In the genomic region with DNA sequence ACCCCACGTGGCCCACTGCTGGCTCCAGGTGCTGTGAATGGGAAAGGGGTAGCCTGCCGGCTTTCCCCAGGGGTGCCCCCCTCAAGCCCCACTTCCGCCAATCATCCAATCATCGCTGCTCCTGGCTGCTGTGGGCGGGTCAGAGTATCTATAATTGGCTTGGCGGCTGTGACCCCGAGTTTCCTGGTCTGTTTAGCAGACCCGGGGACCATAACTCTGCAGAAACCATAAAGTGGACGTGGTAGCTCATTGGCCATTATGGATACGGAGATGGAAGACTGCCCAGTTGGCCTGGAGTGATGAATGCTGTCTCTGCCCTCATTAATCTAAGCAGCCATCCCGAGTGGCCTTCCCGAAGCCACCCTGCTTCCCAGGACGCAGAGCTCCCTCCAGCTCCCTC, we compare ENCODE assay signal across 18 mouse cellular contexts. TPM values are rescaled to one million over a fixed set of nuclear protein-coding genes. Genes with fewer than 3 reads are reported as not detected.
DNase-seq lines count a peak whose midpoint lies in the region; ATAC-seq and TF ChIP-seq lines count a peak whose summit lies in the region.
"Had no signal": no experiment of that assay in that cellular context is flagged by ENCODE, and none has a peak within 500 bp of the region (broad histone marks: within the 10 kb centered on the region; RNA-seq: fewer than 3 reads in every experiment).

No protein-coding gene starts in this region.

- DNase-seq in adrenal gland, postnatal 10 days = peak; percentile 58
- DNase-seq in adrenal gland, postnatal 4 days (ENCODE audit: low spot score in 2 of 2) = no peak
- no peak for DNase-seq in kidney, adult 18-20 months
- DNase-seq in hindbrain, postnatal 0 days (ENCODE audit: low spot score) = no peak
- no peak for DNase-seq in spleen, postnatal 4 days (ENCODE audit: low spot score in 2 of 2)
- DNase-seq: cerebellum, adult 11-12 months; left cerebral cortex, postnatal 4 days; liver, embryonic 13.5 days; lung, postnatal 10 days; retina, postnatal 1 day; thymus, postnatal 25 days had no signal

- TF ChIP-seq CTCF in ES-Bruce4 (IDR thresholded peaks at IDR 0.05; ENCODE audit: low read depth, low read length) = no peak
- TF ChIP-seq CTCF in hindbrain, postnatal 0 days (IDR thresholded peaks at IDR 0.05; ENCODE audit: low read depth) = no peak

- H3K9ac ChIP-seq in kidney, embryonic 16.5 days (replicated peaks; ENCODE audit: low read length) = no peak overlapping the region
- no peak overlapping the region for H3K9ac ChIP-seq in ES-Bruce4 (ENCODE audit: low read depth, poor library complexity, severe bottlenecking)
- no peak overlapping the region for H3K9ac ChIP-seq in hindbrain, postnatal 0 days (replicated peaks; ENCODE audit: low read length)
- H3K9ac ChIP-seq in liver, embryonic 12.5 days = no peak overlapping the region
- H3K9ac ChIP-seq: embryonic facial prominence, embryonic 15.5 days; heart, embryonic 12.5 days; liver, embryonic 13.5 days had no signal

- 0 out of 2 replicates have a peak, but pooled peaks have one; percentile 40 for ATAC-seq in kidney, embryonic 16.5 days (ENCODE audit: low FRiP score, low TSS enrichment)
- peak; percentile 64; the same call in 1 of the 2 replicates for ATAC-seq in hindbrain, postnatal 0 days
- no peak for ATAC-seq in liver, embryonic 12.5 days
- ATAC-seq: forebrain, embryonic 14.5 days had no signal

- H3K4me2 ChIP-seq in kidney, embryonic 16.5 days (replicated peaks; ENCODE audit: low read depth, low read length) = no peak overlapping the region
- H3K4me2 ChIP-seq in hindbrain, postnatal 0 days (ENCODE audit: low read depth, low read length) = no peak overlapping the region
- H3K4me2 ChIP-seq in liver, embryonic 12.5 days = no peak overlapping the region
- H3K4me2 ChIP-seq: embryonic facial prominence, embryonic 15.5 days; heart, embryonic 12.5 days; liver, embryonic 13.5 days had no signal

- no peak for TF ChIP-seq EP300 in ES-Bruce4 (IDR thresholded peaks at IDR 0.05; ENCODE audit: insufficient read depth, low read depth, low read length)

- 0 out of 2 replicates have a peak, but pooled peaks cover 3% of the 10 kb centered on the region for H3K36me3 ChIP-seq in kidney, embryonic 16.5 days (ENCODE audit: insufficient read depth, low read length)
- no peaks in the 10 kb centered on the region for H3K36me3 ChIP-seq in ES-Bruce4 (ENCODE audit: control insufficient read depth, insufficient read depth, low read length, poor library complexity, severe bottlenecking)
- H3K36me3 ChIP-seq in hindbrain, postnatal 0 days (ENCODE audit: insufficient read depth, low read length) = no peaks in the 10 kb centered on the region
- peaks cover 97% of the 10 kb centered on the region for H3K36me3 ChIP-seq in liver, embryonic 12.5 days

- no peaks in the 10 kb centered on the region for H3K9me3 ChIP-seq in kidney, embryonic 16.5 days (ENCODE audit: low read length)
- no peaks in the 10 kb centered on the region for H3K9me3 ChIP-seq in ES-Bruce4 (replicated peaks; ENCODE audit: control insufficient read depth, insufficient read depth, low read length, poor library complexity, severe bottlenecking)
- H3K9me3 ChIP-seq in hindbrain, postnatal 0 days (ENCODE audit: low read length) = no peaks in the 10 kb centered on the region
- no peaks in the 10 kb centered on the region for H3K9me3 ChIP-seq in liver, embryonic 12.5 days (replicated peaks)
- H3K9me3 ChIP-seq: embryonic facial prominence, embryonic 15.5 days; heart, embryonic 12.5 days; liver, embryonic 13.5 days had no signal

- H3K4me1 ChIP-seq in kidney, embryonic 16.5 days (ENCODE audit: insufficient read depth, low read length) = peaks cover 7% of the 10 kb centered on the region; the same call in 1 of the 2 replicates
- H3K4me1 ChIP-seq in ES-Bruce4 (ENCODE audit: control insufficient read depth, insufficient read depth, low read length) = no peaks in the 10 kb centered on the region
- H3K4me1 ChIP-seq in hindbrain, postnatal 0 days (ENCODE audit: insufficient read depth, low read length) = no peaks in the 10 kb centered on the region
- peaks cover 10% of the 10 kb centered on the region for H3K4me1 ChIP-seq in liver, embryonic 12.5 days
- H3K4me1 ChIP-seq: embryonic facial prominence, embryonic 15.5 days; heart, embryonic 12.5 days had no signal

- H3K27me3 ChIP-seq in kidney, embryonic 16.5 days (ENCODE audit: insufficient read depth, low read length) = no peaks in the 10 kb centered on the region
- H3K27me3 ChIP-seq in ES-Bruce4 (ENCODE audit: control insufficient read depth, insufficient read depth, low read length, poor library complexity, severe bottlenecking) = no peaks in the 10 kb centered on the region
- H3K27me3 ChIP-seq in hindbrain, postnatal 0 days (ENCODE audit: insufficient read depth, low read length) = no peaks in the 10 kb centered on the region
- no peaks in the 10 kb centered on the region for H3K27me3 ChIP-seq in liver, embryonic 12.5 days (replicated peaks)
- H3K27me3 ChIP-seq: embryonic facial prominence, embryonic 15.5 days; heart, embryonic 12.5 days; liver, embryonic 13.5 days had no signal

- WGBS in kidney, embryonic 16.5 days = 30% methylated on average over 13 of the region's 13 CpGs
- 40% methylated on average over 13 of the region's 13 CpGs for WGBS in hindbrain, postnatal 0 days
- 76% methylated on average over 13 of the region's 13 CpGs for WGBS in liver, embryonic 12.5 days (ENCODE audit: insufficient replicate concordance)

- H3K27ac ChIP-seq in kidney, embryonic 16.5 days (ENCODE audit: low read length) = no peak overlapping the region
- H3K27ac ChIP-seq in ES-Bruce4 (ENCODE audit: insufficient read depth, low read length) = no peak overlapping the region
- no peak overlapping the region for H3K27ac ChIP-seq in hindbrain, postnatal 0 days
- H3K27ac ChIP-seq in liver, embryonic 12.5 days = no peak overlapping the region
- H3K27ac ChIP-seq: embryonic facial prominence, embryonic 15.5 days; liver, embryonic 13.5 days had no signal

- no peak overlapping the region for H3K4me3 ChIP-seq in kidney, embryonic 16.5 days (ENCODE audit: low read length)
- H3K4me3 ChIP-seq in ES-Bruce4 (ENCODE audit: low read depth, low read length) = peak overlapping the region; percentile 19
- no peak overlapping the region for H3K4me3 ChIP-seq in hindbrain, postnatal 0 days (ENCODE audit: low read length)
- no peak overlapping the region for H3K4me3 ChIP-seq in liver, embryonic 12.5 days
- H3K4me3 ChIP-seq: embryonic facial prominence, embryonic 15.5 days; heart, embryonic 12.5 days; liver, embryonic 13.5 days; myocyte had no signal

- TF ChIP-seq POLR2A in ES-Bruce4 (IDR thresholded peaks at IDR 0.05; ENCODE audit: insufficient read depth, low read length) = no peak

RNA-seq across cellular contexts. Expression of gene Prkab1, which starts 20.5 kb away (rescaled TPM):
- 10 to 100 TPM; 57.5 to 58.1 TPM for total RNA-seq in adrenal gland, postnatal 10 days (2021)
- total RNA-seq in adrenal gland, postnatal 4 days (2021) = 10 to 100 TPM; 87.2 to 93.0 TPM
- 83.5 and 92.1 TPM in 2 replicates for polyA plus RNA-seq in kidney, embryonic 16.5 days (2015; fragmentation: Nextera tagmentation; extraction: Ambion mirVana)
- polyA plus RNA-seq in ES-Bruce4 (2011; ENCODE audit: insufficient read depth, insufficient read length, low read depth, missing spikeins) = 27.7 and 32.8 TPM in 2 replicates
- 48.9 and 51.0 TPM in 2 replicates for total RNA-seq in hindbrain, postnatal 0 days (2014; rRNA removed)
- 46.7 and 47.1 TPM in 2 replicates for polyA plus RNA-seq in hindbrain, postnatal 0 days (2015; fragmentation: Nextera tagmentation; extraction: Ambion mirVana)
- 106 and 110 TPM in 2 replicates for polyA plus RNA-seq in liver, embryonic 12.5 days (2016; fragmentation: Nextera tagmentation; extraction: Ambion mirVana)
